Mouse (Mus musculus): ENCODE data around the gene Rbfox1.

Rbfox1 gene

DNA sequence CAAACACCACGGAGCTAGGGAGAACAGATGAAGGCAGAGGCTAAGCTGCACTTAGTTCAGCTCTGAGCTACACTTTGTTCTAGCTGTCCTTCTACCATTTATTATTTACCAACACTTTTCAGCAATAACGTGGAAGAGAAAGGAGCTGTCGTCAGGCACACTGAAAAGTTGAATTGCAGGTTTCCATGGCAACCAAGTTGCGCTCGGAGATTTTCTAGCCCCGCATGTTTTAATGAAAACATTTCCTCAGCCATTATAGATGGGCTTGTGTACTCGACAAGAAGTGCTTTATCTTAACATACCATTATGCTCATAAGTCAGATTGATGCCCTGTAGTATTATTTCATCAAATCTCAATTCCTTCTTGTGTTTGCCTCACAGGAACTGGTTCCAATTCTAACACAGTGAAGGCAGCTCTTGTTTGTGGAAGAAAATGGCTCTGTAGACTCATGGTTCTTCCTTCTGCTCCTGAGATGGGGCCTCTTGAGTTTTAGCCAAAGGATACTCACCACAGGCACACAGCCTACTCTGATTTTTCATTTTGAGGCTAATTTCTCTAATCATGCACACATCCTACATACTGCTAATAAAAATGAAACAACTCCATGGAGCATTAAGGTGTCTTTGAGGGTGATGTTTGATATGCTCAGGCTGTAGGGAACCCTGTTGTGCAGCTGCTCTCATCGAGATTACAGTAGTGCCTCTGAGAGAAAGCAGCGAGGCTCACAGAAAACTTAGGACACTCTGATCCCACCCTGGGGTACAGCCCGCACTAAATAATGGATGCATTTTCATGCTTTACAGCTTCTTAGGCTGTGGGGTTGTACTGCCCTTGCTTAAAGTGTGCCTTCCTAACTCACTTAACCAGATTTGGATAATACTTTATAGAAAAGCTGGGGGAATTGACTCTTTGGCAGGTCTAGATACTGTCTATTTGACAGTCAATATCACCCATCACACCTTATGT, 107.2 kb downstream of the Rbfox1 start:
- no peak for DNase-seq (ENCODE audit: low spot score)

DNA sequence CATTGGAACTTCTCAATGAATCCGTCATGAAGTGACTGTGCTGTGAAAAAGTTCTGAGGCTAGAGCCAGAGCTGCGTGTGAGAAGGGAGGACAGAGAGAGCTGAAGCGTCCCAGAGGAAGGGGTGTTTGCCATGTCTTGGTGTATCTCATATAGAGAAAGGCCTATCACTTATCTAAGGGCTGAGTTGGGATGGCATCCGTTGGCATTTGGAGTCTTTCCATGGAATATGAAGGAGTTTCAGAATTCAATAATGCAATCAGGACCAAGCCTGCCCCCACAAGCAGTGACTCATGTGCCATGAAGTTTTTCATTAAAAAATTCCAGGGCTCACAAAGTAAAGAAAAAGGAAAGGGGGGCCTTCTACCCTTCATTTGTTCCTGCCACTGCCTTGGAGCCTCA, 112.0 kb downstream of the Rbfox1 start:
- no peak for DNase-seq (ENCODE audit: low spot score)

DNA sequence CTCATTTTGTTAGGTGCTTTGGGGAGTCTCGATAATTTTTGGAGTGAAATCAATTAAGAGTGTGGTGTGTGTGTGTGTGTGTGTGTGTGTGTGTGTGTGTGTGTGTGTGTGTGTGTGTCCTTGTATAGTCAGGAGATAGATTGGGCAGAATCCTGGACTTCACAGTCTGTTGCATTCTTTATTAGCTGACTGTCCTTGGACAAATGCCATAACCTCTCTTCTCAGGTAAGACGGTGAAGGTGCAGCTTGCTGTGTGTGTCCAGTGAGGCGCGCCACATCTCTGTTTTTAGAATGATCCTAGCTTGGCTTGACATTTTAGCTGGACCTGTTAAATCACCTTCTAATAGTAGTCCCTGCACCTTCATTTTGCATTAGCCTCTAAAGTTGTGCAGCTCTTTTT, 112.5 kb downstream of the Rbfox1 start:
- no peak for DNase-seq (ENCODE audit: low spot score)

DNA sequence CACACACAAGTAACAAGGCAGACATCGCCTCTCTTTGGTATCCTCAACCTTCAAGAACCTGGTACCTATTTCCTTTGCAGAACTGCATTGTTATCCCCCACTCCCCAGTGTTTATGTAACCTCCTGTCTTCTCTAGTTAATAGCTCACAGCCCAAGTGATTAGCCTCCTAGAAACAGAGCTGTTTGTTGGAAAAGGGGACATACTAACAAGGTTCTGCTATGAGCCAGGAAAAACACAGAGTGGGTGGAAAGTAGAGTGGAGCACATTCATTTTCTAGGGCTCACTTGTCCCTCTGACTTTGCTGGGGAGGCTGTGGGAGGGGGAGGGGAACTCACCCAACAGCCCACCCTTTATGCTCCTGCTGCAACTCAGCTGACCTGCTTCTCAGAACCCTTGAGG, 114.9 kb downstream of the Rbfox1 start:
- DNase-seq (ENCODE audit: low spot score) = no peak

DNA sequence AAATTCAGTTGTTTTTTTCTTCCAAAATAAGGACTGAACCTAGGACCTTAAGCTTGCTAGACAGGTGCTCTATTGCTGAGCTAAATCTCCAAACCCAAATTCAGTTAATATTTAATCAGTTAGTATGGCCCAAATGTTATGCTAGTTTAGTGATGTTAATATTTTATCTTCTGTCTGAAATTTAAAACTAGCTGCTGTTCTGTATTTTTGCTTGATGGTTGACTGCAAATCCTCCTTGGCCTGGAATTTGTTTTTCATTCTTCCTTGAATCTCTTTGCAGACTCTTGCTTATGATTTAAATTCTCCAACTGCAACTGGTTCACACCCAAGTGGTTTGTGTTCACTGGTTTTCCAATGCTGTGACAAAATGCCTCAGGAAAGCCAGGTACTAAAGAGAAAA, 121.8 kb downstream of the Rbfox1 start:
- no peak for DNase-seq (ENCODE audit: low spot score)

DNA sequence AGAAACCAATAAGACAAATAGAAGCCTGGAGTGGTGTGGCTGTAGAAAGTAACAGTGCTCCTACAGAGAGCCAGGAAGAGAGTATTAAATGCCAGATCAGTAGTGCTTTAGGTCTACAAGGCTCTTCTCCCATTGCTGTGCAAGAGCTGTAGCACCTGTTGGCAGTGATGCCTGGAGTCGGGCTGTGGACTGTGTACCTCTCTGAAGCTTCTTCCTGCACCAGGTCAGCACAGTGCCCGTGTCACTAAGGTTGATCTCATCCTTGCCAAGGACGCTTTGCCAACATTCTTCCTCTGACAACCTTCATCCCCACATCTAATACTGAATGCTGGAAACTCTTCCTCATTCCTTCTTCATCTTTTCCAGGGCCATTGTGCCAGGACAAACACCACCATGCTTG, 127.7 kb downstream of the Rbfox1 start:
- no peak for DNase-seq (ENCODE audit: low spot score)

DNA sequence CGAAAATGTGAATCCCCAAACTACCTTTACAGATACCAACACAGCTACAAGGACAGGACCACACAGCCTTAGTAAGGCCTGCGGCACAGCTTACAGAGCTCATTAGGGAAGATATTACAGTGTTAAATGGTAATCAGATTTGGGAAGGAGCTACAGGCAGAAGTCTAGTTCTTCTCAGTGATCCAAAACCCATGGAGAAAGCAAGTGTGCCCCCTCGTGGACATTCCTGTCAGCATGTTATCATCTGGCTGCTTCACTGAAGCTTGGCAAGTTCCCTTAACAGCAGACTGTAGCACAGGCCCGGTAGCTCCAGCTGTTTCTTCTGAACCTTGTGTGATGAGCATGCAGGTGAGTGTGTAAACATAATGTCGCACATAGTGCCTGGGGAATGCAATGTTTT, 133.5 kb downstream of the Rbfox1 start:
- DNase-seq (ENCODE audit: low spot score) = no peak

DNA sequence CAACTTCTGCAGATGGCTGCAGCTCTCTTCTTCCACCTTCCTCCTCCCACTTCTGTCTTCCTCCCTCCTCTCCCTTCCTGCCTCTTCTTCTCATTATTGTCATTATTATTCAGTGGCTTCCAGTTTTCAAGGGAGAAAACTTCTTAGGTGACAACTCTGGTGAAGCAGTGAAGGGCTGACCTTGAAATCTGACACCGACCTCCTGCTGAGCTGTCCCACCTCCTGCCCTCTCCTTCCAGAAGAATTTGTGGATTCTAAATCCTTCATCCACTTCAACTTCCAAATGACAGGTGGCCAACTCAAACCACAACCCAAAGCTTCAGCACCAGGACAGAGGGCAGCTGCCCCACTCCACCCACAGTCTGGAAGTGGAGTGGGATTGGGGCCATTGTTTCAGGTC, 134.2 kb downstream of the Rbfox1 start:
- no peak for DNase-seq (ENCODE audit: low spot score)

DNA sequence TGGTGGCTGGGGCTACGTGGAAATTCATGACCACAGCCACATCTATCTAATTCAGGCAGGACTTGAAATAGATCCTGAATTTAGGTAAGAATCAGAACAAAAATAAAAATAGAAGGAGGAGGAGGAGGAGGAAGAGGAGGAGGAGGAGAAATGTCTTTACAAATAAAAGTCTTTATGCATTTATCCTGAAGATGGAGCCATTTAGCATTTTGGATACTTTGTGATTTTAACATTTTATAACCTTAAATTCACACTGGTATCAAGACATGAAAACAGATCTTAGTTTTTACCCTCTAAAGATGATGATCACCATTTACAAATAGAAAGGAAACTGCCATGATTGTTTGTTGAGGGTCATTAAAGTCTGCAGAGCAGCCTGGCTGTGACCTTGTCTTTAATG, 146.1 kb downstream of the Rbfox1 start:
- DNase-seq (ENCODE audit: low spot score) = no peak

DNA sequence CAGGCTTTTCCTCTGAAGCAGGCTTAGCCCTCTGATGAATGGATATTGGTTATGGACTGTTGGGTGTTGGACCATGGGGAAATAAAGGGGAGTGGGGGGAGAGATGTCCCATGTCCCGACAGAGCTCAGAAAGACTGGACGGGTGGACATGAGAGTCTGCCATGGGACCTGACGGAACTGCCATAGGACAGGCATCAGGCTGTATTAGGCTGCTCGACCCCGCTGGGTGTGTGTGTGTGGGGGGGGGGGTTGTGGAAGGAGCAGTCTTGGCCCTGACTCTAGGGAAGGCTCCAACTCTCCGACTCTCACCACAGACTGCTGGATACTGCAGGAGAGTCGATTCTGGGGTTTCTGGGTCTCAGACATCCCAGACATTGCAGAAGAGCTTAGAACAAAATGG, 147.4 kb downstream of the Rbfox1 start:
- no peak for DNase-seq (ENCODE audit: low spot score)

DNA sequence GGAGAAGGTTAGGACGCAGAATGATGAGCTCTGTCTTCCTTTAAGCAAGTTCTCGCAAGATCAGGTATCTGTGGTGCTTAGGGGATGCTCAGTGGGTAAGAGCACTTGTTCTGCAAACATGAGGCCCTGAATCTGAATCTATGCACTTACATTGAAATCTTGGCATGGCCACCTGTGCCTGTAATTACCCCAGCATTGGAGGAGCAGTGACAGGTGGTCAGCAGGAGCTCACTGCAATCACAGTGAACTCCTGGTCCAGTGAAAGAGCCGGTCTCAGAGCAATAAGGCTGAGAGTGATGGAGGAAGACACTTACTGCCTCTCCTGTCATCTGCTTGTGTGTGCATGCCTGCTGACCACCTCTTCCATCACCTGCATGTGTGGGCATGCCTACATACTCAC, 149.7 kb downstream of the Rbfox1 start:
- DNase-seq (ENCODE audit: low spot score) = no peak

DNA sequence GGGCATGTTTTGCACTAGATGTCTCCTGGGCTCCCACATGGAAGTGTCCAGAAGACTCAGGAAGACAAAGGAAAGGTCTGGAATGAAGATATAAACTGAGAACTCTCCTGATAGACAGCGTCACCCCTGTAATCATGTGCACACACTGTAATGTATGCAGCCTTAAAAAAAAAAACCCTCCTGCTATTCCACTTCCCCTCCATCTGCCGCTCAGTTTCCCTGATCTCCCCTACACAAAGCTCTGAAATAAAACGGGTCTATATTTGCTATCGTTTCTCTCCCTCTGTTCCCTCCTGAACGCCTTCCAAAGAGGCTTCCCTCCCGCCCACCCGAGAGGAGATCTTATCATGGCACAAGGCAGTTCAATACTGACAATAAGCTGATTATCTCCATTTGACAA, 151.9 kb downstream of the Rbfox1 start:
- no peak for DNase-seq (ENCODE audit: low spot score)

DNA sequence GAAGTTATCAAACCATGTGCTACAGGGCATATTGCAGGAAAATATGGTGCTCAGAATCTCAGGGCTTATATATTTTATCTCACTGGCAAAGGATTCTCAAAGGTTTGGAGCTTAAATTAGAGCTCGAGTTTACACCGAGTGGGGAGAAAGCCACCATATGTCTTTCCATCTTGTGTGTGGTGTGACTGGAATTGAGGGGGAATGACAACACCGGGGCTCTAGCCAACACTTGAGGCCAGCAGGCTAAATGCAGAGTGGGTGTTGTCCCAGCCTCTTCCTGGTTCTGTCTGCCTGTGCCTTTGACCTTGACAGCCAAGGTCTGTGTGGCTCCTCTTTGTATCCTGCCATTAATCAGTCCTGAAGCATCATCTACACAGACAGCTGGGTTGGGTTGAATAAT, 157.6 kb downstream of the Rbfox1 start:
- no peak for DNase-seq (ENCODE audit: low spot score)

DNA sequence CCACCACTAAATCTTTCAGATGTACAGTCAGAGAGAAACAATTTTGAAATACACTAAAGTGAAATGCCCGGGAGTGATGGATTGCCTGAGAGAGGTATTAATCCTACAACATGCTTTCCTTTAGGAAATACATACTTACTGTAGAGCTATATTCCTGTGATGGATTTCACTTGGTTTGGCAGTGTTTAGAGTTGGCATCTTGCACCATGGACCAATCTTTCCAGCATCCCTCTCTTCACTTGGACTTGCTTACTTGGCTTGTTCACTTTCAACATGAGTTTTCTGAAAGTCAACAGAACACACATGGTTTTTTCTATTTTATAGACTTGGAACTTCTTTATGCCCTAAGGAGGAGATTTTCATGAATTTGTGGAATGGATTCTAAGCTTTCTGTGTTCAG, 163.4 kb downstream of the Rbfox1 start:
- DNase-seq (ENCODE audit: low spot score) = no peak

DNA sequence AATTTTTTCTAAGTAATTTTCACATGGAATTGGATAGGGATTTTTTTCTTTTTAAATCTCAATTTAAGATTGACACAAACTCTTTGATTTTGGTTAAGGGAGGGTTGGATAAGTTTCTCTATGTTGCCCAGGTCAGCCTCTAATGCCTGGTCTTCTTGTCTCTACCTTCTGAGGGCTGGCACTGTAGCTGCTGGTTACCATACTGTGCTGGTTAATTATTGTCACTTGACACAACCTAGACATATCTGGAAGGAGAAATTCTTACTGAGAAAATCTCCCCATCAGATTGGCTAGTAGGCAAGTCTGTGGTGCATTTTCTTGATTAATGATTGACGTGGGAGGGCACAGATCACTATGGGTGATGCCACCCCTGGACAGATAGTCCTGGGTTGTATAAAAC, 177.3 kb downstream of the Rbfox1 start:
- no peak for DNase-seq (ENCODE audit: low spot score)

DNA sequence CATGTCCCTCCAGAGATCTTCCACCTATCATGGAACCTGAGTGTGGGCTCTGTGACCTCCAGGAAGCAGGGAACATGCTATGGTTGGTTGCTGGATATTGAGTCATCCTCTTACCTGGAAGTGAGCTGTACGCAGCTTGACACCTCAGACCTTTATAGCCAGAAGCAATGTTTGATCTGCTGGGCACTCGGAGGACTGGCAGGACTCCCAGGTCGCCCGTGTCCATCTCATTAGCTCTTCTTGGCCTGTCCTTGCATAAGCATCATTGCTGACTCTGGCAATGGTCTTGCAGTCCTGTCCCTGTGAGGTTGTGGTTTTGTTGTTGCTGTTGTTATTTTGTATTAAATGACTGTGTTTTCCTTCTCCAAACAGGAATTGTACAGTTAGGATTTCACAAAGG, 180.3 kb downstream of the Rbfox1 start:
- no peak for DNase-seq (ENCODE audit: low spot score)

DNA sequence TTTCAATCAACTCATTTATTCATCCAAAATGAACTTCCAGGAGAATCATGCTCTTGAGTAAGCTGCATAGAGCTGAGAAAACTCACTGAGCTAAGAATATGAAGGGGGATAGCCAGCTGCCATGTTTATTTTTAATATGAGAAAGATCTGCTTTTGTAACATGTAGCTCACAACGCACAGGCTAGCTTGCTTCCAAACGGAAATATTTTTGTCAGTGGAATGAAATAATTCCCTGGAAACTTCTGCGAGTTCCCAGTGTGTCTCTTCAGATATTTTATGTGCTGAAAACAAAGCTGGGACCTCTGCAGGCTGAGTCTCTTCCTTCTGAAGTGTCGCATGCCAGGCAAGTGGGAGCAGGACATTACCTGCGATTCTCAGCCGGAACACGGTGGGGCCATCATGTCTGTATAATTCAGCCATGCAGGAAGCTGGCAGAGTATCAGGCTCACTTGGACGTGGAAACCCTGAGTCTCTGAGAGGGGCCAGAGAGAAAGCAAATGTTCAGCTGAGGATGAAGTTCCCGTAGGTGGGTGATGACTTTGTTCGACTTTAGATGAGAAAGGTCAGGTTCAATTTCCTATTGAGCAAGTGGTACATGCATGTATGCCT, 190.4 kb downstream of the Rbfox1 start:
- no peak for DNase-seq (ENCODE audit: low spot score)

DNA sequence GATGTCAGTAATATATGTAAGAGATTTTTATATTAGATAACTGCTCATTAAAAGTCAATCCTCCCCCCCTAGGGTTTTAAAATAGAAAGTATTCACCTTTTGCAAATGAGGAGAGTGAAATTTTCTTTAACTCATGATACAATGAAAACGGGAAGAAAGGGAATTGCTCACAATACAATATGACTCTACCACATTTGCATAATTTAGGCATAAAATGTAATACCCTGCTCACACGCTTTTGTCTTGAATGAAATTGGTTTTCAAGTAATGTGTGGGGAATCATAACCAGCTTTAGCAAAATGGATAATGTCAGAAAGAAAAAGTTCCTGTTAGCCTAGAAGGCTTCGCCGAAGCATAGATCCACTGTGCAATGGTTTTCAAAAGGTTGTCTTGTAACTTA, 193.9 kb downstream of the Rbfox1 start:
- DNase-seq (ENCODE audit: low spot score) = no peak

DNA sequence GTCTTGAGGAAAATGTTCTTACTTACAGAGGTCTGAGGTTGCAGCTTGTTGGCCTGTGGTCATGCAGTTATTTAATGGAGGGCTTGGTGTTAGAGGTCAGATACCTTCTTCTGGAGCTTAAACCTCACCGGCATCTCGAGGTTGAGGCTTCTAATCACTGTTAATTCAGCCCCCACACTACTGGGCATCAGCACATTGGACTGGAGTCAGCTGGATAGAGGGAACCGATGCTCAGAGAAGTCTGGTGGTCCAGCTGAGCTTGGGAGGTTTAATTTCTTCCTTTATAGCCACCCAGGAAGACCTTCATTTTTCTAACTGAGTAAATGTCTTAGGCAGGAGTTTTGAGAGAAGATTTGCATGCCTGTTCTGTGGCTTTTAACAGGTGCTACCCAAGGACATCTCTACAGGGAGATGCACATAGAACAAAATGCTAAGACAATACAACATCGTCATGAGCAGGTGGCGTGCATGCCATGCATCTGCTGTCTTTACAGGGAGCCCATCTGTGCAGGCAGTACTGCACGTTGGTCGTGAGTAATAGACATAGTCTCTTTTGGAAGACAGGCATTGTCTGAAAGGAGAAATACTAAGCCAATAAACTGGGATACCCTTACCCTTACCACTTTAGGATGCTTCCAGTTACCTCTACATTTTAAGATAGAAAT, 199.7 kb downstream of the Rbfox1 start:
- no peak for DNase-seq (ENCODE audit: low spot score)

DNA sequence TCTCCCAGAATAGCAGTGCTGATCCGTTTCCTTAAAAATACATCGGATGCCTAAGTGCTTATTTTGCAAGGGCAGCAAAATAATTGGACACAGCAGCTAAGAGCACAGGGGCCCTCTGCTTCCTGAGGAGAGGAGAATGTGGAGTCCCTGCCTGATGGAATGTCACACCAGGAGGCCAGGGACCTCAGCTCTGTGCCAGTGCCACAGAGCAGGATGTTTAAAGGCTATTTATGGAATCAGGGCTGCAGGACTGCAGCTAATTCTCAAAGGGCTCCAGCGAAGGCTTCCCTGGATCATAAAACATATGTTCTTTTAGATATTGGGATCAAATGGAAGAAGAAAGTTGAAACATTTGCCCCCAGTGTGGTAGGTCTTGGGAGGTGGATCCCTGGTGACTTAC, 201.0 kb downstream of the Rbfox1 start:
- DNase-seq (ENCODE audit: low spot score) = no peak

DNA sequence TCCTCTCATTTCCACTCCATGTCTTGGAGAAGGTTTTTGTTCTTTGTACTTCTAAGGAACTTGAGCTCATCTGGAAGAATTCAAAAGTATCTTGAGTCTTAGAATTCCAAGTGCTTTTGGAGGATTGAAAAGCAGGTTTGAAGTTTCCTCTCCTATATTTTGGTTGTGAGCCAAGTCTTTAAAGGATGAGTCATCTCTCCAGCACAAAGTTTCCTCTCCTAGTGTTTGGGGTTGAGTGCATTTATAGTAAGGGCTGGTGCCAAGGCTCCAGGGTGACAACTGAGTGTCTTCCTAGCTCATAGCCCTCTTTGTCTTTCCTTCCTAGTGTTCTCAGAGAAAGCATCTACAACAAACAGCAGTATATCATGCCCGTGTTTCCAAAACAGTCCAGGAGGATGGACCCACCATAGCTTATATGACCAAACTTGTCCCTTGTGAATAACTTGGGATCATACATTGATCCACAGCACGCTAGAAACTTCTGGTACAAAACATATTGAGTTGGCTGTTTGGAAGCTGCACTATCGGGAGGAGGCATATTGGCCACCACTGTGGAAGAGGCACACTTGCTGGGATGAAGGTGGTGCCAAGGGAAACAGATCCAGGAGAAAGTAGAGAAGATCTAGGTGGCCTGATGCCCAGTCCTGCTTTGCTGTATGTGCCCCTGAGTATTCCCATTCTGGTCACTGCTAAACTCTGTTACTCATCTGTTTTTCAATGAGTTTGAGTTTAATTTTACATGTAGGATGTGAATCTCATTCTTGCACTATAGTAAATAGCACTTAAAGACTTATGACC, 206.4 kb downstream of the Rbfox1 start:
- no peak for DNase-seq (ENCODE audit: low spot score)

DNA sequence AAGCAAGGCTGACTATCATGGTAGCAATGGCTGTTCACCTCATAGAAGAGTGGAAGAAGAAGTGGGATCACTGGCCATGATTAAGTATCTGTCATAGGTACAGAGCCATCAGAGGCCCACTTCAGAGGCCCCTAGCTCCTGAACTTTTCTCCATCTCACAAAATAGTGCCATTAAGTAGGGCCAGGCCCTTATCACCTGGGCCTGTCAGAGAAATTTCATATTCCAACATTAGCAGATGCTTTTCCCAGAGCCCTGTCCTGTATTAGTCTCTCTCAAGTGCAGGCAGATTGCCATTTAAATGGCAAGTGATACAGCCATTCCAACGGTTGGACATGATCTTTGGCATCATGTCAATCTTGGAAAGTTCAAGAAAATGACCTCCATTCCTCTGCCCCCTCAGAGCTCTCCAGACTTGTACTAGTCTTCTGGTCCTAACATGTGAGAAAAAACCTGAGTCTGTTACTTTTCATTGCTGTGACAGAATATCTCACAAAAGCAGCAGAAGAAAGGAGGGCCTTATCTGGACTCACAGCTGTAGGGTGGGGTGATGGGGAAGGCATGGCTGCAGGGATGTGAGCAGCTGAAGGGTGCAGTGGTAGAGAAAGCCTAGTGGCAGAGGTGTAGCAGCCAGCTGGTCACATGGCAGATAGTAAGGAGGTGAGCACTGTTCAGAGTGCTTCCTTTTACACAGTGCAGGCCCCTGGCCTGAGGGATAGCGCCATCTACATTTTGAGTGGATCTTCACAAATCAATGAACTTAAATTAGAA, 210.6 kb downstream of the Rbfox1 start:
- no peak for DNase-seq (ENCODE audit: low spot score)

All from urinary bladder, postnatal 10 days (tissue).